Mouse (Mus musculus) spleen, adult 2 months (tissue): Measurements from ENCODE around the gene Casz1. TPM values are rescaled to one million over a fixed set of nuclear protein-coding genes. Genes with fewer than 3 reads are reported as not detected.

Experiments
- DNase-seq, 2 experiments: peaks; one replicate each; pipeline versions ENCODE4 v3.0.0 to v3.0.0-alpha.2; 2012 to 2021; ENCODE audit warnings: low spot score in 2 of 2, low read depth in 1 of 2
- H3K27ac ChIP-seq: fragments of 200-500 bp; 2 replicates; pipeline ENCODE4 v1.5.1; 2012; ENCODE audit warnings: low read length, inconsistent platforms; ENCODE audit not compliant: insufficient read depth
- H3K27me3 ChIP-seq: fragments of 200-500 bp; 2 replicates; pipeline ENCODE4 v1.6.1; 2012; ENCODE audit warnings: mild to moderate bottlenecking, moderate library complexity, low read length, inconsistent platforms; ENCODE audit not compliant: control insufficient read depth, insufficient read depth
- H3K36me3 ChIP-seq: fragments of 200-500 bp; 2 replicates; pipeline ENCODE4 v1.6.1; 2012; ENCODE audit warnings: mild to moderate bottlenecking, low read length, inconsistent platforms; ENCODE audit not compliant: control insufficient read depth, insufficient read depth
- H3K4me1 ChIP-seq: fragments of 200-500 bp; 2 replicates; pipeline ENCODE4 v1.6.1; 2011; ENCODE audit warnings: inconsistent platforms; ENCODE audit not compliant: control insufficient read depth, insufficient read depth, insufficient read length
- H3K4me3 ChIP-seq: fragments of 200-500 bp; 2 replicates; pipeline ENCODE4 v1.5.1; 2011; ENCODE audit warnings: mild to moderate bottlenecking, inconsistent platforms; ENCODE audit not compliant: insufficient read depth, insufficient read length; ENCODE audit errors: extremely low read depth
- CTCF ChIP-seq: fragments of 200-500 bp; IDR thresholded peaks from 2 replicates; pipeline ENCODE4 v1.5.1; 2011; ENCODE audit warnings: mild to moderate bottlenecking, inconsistent platforms; ENCODE audit not compliant: insufficient read depth, insufficient read length, insufficient replicate concordance; ENCODE audit errors: extremely low read depth
- POLR2A ChIP-seq: fragments of 200-500 bp; IDR thresholded peaks from 2 replicates; pipeline ENCODE4 v1.6.1; 2011; ENCODE audit warnings: low read depth, low read length, inconsistent platforms
- WGBS: fragments of 180-500 bp; shearing (Covaris S2); methylation state at CpG from one replicate; pipeline ENCODE4 v1.1.7; 2018; 5-methylcytosine and 5-hydroxymethylcytosine counted together
- polyA plus RNA-seq: library from polyadenylated mRNA; depleted of rRNA; stranded (reverse); fragments of >200 nt; gene quantifications from 2 replicates; pipeline ENCODE4 v1.2.3, GENCODE M21; 2012

Gene Casz1
- polyA plus RNA-seq, 1 experiment = 6.0 TPM

GRCm38 (mm10) chr4:148889011-148889410 is 84.8 kb downstream of the Casz1 start:
- TF ChIP-seq POLR2A (no peak), CTCF (no peak)

GRCm38 (mm10) chr4:148890442-148890841 is 86.2 kb downstream of the Casz1 start:
- H3K27ac ChIP-seq = no peak overlapping the region
- TF ChIP-seq POLR2A (no peak), CTCF (no peak)
- H3K4me1 ChIP-seq = no peaks in the 10 kb centered on the region
- peaks cover 7% of the 10 kb centered on the region; the same call in 1 of the 2 replicates for H3K27me3 ChIP-seq
- WGBS = 76% methylated on average over 8 of the region's 8 CpGs
- no peak overlapping the region for H3K4me3 ChIP-seq
- H3K36me3 ChIP-seq = no peaks in the 10 kb centered on the region
- no peak for DNase-seq

More at GRCm38 (mm10) chr4:148889011-148889410, 84.8 kb downstream of the Casz1 start:
- 71% methylated on average over 6 of the region's 6 CpGs for WGBS
- Histone ChIP-seq H3K27ac (no peak overlapping the region), H3K27me3 (peaks cover 7% of the 10 kb centered on the region; the same call in 1 of the 2 replicates), H3K4me1 (no peaks in the 10 kb centered on the region), H3K4me3 (no peak overlapping the region), H3K36me3 (no peaks in the 10 kb centered on the region)
- no peak for DNase-seq

- no peaks in the 10 kb centered on the region for H3K36me3 ChIP-seq
- H3K27me3 ChIP-seq = peaks cover 7% of the 10 kb centered on the region; the same call in 1 of the 2 replicates
- no peak for DNase-seq
- TF ChIP-seq POLR2A (no peak), CTCF (no peak)
- H3K4me1 ChIP-seq = no peaks in the 10 kb centered on the region
- no peak overlapping the region for H3K27ac ChIP-seq
- H3K4me3 ChIP-seq = no peak overlapping the region
- 16% methylated on average over 52 of the region's 52 CpGs for WGBS
These were observed 86.9 kb downstream of the Casz1 start for GRCm38 (mm10) chr4:148890892-148891838.

- DNase-seq = no peak
- peaks cover 5% of the 10 kb centered on the region; the same call in 1 of the 2 replicates for H3K27me3 ChIP-seq
- H3K27ac ChIP-seq = no peak overlapping the region
- TF ChIP-seq POLR2A (no peak), CTCF (no peak)
- H3K4me1 ChIP-seq = no peaks in the 10 kb centered on the region
- 82% methylated on average over 6 of the region's 6 CpGs for WGBS
- no peaks in the 10 kb centered on the region for H3K36me3 ChIP-seq
- H3K4me3 ChIP-seq = no peak overlapping the region
These were observed 91.9 kb downstream of the Casz1 start for GRCm38 (mm10) chr4:148896125-148896524.

GRCm38 (mm10) chr4:148899927-148900294 is 95.7 kb downstream of the Casz1 start:
- Histone ChIP-seq H3K4me1 (peaks cover 9% of the 10 kb centered on the region; the same call in 1 of the 2 replicates), H3K4me3 (peak overlapping the region; percentile 78; the same call in 1 of the 2 replicates), H3K27me3 (no peaks in the 10 kb centered on the region), H3K36me3 (no peaks in the 10 kb centered on the region), H3K27ac (no peak overlapping the region)
- 55% methylated on average over 1 of the region's 1 CpGs for WGBS
- TF ChIP-seq POLR2A = no peak
- TF ChIP-seq CTCF = no peak
- DNase-seq = no peak

GRCm38 (mm10) chr4:148900295-148901211 is 96.3 kb downstream of the Casz1 start:
- WGBS = under 1% methylated on average over 119 of the region's 123 CpGs
- peak; percentile 78 to 82 for DNase-seq
- no peak overlapping the region for H3K27ac ChIP-seq
- H3K36me3 ChIP-seq = no peaks in the 10 kb centered on the region
- peak overlapping the region; percentile 78 for H3K4me3 ChIP-seq
- H3K27me3 ChIP-seq = no peaks in the 10 kb centered on the region
- TF ChIP-seq CTCF (no peak), POLR2A (no peak)
- H3K4me1 ChIP-seq = peaks cover 9% of the 10 kb centered on the region; the same call in 1 of the 2 replicates
